Mouse (Mus musculus): Measurements from ENCODE around the gene Nktr.
A peak's percentile ranks its signal among the peaks of the same experiment; 100 is the strongest.

Nktr gene

GRCm38 (mm10) chr9:121718792-121719318 lies at the start of gene Nktr:
Nktr (plus strand) TSS chr9:121719169.
- DNase-seq (ENCODE audit: low read depth) = peak; percentile 98

- DNase-seq (ENCODE audit: low read depth) = peak; percentile 87
Observed at GRCm38 (mm10) chr9:121669348-121669791, 49.6 kb upstream of the Nktr start.

DNA sequence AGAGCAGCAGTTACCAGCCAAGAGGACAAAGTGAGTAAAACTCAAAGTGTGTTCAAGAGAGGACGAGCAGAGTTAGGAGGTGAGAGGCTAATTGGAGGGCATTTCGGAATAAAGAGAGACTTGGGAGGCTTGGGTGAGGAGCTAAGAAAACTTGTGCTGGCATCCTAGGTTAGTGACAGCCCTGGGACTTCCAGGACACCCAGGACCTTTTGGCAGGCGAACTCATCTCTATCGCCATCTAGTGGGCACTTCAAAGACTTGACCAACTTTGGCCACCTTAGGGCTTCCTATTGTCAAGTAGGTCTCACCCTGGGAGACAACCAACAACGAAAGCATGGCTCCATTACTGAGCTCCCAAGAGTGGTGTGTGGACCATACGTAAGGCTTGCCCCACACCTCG lies 47.7 kb upstream of the Nktr start:
- peak; percentile 31 for DNase-seq (ENCODE audit: low read depth)

DNA sequence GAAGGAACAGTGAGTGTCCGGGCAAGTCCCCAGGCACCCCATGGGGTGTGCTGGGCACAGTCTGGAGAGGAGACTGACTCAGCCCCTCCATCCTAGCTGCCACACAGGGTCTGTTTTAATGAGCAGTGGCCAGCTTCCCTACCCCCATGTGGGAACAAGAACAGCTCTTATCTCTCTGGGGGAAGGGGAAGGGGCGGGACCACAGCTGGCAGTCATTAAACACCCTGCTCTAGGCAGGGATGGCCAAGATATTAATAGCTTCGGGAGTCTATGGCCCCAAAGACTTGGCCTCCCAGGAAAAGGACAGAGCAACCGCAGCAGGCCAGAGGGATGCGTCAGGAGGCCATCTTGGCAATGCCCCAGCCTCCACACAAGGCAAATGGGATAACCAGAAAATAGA lies 46.7 kb upstream of the Nktr start:
- peak; percentile 95 for DNase-seq (ENCODE audit: low read depth)

GRCm38 (mm10) chr9:121673716-121674115 lies 45.3 kb upstream of the Nktr start:
- no peak for DNase-seq (ENCODE audit: low read depth)

GRCm38 (mm10) chr9:121675011-121675410 lies 44.0 kb upstream of the Nktr start:
- DNase-seq (ENCODE audit: low read depth) = no peak

GRCm38 (mm10) chr9:121675556-121675955 lies 43.4 kb upstream of the Nktr start:
- no peak for DNase-seq (ENCODE audit: low read depth)

GRCm38 (mm10) chr9:121677069-121677468 lies 41.9 kb upstream of the Nktr start:
- DNase-seq (ENCODE audit: low read depth) = no peak

GRCm38 (mm10) chr9:121677476-121677875 lies 41.5 kb upstream of the Nktr start:
- no peak for DNase-seq (ENCODE audit: low read depth)

GRCm38 (mm10) chr9:121679549-121679948 lies 39.4 kb upstream of the Nktr start:
- DNase-seq (ENCODE audit: low read depth) = peak; percentile 91

DNA sequence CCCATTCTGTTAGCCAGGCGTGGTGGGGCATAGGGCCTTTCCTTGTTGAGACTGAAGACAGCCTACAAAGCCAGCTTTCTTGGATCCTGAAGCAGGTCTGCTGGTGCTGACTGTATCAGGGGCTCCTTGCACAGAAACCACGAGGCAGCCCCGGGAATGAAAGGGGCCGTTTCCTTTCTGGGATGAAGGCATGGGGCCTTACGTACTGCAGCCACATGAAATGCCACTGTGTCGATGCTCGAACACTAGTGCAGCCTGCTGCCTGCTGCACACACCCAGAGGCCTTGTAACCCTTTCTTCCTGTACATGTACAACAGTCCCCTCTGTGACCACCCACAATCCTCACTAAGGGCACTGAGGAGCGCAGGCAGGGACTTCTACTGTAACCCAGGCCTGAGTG lies 37.8 kb upstream of the Nktr start:
- no peak for DNase-seq (ENCODE audit: low read depth)

GRCm38 (mm10) chr9:121682037-121682680 lies 36.8 kb upstream of the Nktr start:
- DNase-seq (ENCODE audit: low read depth) = no peak

DNA sequence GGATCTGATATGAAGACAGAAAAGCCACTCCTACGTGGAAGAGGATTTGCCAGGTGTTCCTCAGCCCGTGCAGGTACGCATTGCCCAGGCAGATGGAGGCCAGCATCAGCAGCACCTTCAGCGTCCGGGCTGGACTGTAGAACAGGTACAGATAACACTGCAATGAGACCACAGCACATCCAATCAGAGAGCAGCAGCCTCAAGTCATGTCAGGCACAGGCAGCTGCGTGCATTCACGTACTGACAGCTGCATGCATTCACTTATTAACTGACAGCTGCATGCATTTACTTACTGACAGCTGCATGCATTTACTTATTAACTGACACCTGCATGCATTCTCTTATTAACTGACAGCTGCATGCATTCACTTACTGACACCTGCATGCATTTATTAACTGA lies 34.3 kb upstream of the Nktr start:
- no peak for DNase-seq (ENCODE audit: low read depth)

DNA sequence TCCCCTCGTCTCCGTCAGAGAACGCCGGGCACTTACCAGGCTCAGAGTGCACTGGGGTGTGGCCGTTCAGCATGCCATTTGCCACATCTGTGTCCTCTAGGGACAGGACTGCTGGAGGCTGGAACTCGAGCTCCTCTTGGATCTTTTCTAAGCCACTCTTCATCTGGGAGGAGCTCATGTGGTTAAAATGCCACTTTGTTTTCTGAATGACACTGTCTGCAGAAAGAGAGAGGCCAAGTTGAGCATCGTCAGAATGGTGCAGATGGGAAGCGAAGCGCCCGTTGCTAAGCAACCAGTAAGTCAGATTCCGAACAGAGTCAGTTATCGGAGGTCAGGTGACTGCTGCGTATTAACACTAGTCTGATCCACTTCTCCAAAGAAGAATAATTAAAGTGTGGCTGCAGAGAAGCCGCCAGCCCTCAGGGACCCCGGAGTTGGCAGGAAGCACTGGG lies 28.7 kb upstream of the Nktr start:
- no peak for DNase-seq (ENCODE audit: low read depth)

DNA sequence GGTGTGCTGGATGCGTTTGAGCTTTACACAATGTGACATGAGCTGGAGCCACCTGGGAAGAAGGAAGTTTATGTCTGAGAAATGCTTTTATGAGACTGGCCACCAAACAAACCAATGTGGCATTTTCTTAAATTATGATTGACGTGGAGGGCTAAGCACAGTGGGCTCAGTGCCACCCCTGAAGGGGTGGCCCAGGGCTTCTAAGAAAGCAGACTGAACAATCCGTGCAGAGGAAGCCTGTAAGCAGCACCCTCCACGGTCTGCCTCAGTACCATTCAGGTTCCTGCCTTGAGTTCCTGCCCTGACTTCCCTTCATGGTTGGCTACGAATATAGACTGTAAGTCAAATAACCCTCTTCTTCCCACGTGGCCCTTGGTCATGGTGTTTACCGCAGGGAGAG lies 28.2 kb upstream of the Nktr start:
- no peak for DNase-seq (ENCODE audit: low read depth)

DNA sequence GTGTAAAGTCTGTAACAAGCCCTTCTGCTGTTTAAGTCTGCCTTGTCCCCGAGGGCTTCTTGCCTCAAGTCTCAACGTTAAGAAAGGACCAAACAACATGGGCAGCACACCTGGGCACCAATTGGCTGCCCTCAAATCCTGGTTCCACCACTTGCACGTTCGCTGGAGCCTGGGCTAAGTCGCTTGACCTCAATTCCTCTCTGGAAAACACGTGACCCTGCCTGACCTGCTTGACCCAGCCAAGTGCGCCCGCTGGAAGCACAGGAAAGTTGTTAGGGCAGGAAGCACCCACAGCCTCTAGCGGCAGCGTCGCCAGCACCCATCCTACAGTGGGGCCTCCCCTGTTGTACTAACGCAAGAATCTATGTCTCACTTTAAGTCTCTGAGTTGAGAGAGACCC lies 24.2 kb upstream of the Nktr start:
- DNase-seq (ENCODE audit: low read depth) = no peak

DNA sequence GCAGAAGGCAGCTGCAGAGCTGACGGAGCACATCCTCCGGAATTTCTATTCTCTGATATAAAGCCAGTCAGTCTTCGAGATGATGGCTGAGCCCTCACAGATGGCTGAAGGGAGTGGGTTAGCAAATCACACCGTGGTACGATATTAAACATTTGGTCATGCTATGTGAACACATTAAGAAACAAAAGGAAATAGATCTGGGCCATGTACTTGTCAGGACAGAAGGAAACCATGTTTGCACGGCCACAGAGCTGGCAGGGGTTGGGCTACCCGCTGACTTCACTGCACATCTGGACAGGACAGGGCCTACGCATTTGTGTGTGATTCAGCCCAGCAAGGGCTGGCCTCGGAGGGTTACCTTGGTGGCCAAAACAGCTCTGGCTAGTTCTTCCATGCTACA lies 22.3 kb upstream of the Nktr start:
- no peak for DNase-seq (ENCODE audit: low read depth)

GRCm38 (mm10) chr9:121697150-121698049 lies 21.6 kb upstream of the Nktr start:
- DNase-seq (ENCODE audit: low read depth) = peak; percentile 63

- no peak for DNase-seq (ENCODE audit: low read depth)
Observed at GRCm38 (mm10) chr9:121704261-121704645, 14.7 kb upstream of the Nktr start.

DNA sequence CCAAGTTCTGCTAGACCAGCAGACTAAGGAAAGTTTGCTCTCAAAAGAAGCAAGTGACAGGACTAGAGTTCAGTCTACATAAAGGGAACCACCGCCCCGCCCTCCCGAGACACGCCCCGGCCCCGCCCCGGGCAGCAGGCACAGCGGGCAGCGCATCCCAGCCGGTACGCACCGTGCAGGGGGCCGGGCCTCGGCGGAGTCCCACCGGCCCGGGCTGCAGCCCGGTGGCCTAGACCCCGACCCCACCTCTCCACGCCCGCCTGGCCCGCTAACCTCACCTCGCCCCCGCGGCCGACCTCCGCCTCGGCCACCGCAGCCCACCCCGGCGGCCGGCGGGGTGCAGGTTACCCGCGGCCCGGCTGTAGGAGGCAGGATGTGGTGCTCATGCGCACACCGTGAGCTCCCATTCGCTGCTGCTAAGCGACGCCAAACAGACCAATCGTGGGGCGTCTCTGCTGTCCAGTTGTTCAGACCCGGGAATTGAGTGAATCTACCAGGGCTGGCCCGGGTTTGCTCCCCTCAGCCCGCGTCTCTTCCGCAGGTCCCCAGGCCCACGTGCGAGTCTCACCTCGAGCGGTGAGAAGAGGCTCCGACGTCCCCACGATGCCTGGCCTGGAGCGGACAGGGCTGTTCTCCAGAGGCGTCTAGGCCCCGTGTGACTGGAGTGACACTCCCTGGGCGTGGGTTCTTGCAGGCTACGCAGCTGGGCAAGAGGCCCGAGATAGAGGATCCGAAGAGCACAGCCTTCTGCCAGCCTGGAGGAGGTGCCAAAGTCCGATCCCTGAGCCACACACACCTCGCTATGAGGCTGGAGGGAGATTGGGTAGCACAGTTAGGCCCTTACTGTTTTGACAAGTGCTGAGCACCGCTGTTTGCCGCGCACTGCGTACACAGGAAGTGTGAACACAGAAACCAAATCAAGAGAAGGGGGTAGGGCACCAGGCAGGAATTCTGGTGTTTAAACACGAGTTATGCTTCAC lies 14.0 kb upstream of the Nktr start, which contains the start of gene Sec22c:
TSS of gene Sec22c (minus strand) at position 845 of the 980 bp plus-strand sequence.
- DNase-seq (ENCODE audit: low read depth) = peak; percentile 92

GRCm38 (mm10) chr9:121706029-121706675 lies 12.8 kb upstream of the Nktr start:
- no peak for DNase-seq (ENCODE audit: low read depth)
